Mouse (Mus musculus): ENCODE data around the gene Vill.

The Vill gene

DNA sequence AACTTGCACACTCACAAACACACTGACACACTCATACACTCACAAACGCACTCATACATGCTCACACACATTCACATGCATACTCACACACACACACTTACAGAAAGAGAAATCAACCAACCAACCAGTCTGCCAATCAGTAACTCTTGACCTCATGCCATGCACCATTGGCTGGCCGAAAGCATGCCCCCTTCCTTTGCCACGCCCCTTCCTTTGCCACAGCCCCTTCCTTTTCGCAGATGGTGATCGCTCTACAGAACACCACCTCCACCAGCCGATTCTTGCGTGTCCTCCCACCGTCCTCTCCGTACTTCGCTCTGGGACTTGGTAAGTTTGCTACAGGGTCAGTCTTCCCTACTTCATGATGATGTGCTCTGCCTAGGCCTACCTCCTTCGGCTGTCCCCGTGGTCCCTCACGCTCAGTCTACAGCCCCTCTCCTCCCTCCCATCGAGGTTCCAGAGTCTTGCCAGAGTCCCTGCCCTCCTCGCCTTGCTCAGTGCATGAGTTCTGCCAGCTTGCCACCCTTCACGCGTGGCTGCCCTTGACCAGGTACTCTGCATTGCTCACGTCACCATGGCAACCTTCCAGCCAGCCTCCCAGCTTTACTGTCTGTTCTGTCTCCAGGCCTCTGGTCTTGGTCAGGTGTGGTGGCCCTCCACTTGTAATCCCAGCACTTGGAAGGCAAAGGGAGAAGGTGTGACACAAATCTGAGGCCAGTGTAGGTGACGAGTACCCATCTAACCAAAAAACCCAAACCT lies 67.0 kb downstream of the Vill start:
- no peak for DNase-seq

DNA sequence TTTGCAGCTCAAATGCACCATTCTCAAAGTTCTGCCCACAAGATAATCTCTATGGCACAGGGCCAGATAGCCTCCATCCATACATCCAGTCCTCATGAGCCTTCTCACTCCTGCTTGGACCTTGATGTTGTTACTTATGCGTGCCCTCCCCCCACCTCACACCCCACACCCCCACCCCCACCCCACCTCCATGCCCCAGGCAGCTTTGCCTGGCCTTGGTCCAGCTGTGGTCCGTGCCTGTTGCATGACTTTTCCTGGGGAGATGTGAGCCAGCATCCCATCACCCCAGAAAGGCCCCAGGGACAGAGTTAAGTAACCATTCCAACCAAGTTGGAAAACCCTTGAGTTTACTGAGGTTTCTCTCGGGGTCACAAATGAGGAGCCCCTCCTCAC lies 67.6 kb downstream of the Vill start:
- no peak for DNase-seq
